Mouse (Mus musculus) left cerebral cortex, postnatal 10 days (tissue): ENCODE measurements around the gene Pex1. TPM values are rescaled to one million over a fixed set of nuclear protein-coding genes. Genes with fewer than 3 reads are reported as not detected.

ENCODE experiments used
- microRNA-seq: library from miRNA; unstranded; fragments of <30 nt; microRNA quantifications from one replicate; pipeline ENCODE4 v1.2.0, GENCODE M21; 2022
- total RNA-seq, 2 experiments: library from RNA; stranded (reverse); gene quantifications; 2 replicates each; pipeline ENCODE4 v1.2.3; 2021

Pex1 gene
- total RNA-seq, 2 experiments from 2014 or later: 27.4 to 27.8 TPM

Small RNA genes lying within 50 kb of the gene (microRNA-seq; reads per million reads assigned to microRNA genes)
- not detected for gene Gm26238

Other genes starting within 250 kb of the Pex1 start
- 10 to 100 TPM; 37.0 to 39.3 TPM for gene Fam133b, start 52.2 kb upstream of the Pex1 start, total RNA-seq
- 1 to 10 TPM; 4.9 to 6.6 TPM for gene 1700109H08Rik, start 24.5 kb upstream of the Pex1 start, total RNA-seq
- 10 to 100 TPM; 11.5 to 12.3 TPM for gene Rbm48, start 519 bp downstream of the Pex1 start, total RNA-seq
- not detected for gene Tmbim7, start 55.1 kb downstream of the Pex1 start, total RNA-seq
- gene Gatad1, start 61.1 kb downstream of the Pex1 start, total RNA-seq: 100 to 1,000 TPM; 128 to 129 TPM
- gene Ankib1, start 206.9 kb downstream of the Pex1 start, total RNA-seq: 10 to 100 TPM; 64.3 to 67.9 TPM
- gene Krit1, start 207.1 kb downstream of the Pex1 start, total RNA-seq: 10 to 100 TPM; 38.5 to 41.6 TPM
- gene Lrrd1, start 249.1 kb downstream of the Pex1 start, total RNA-seq: under 1 TPM in 1 of 2 experiments, not detected in 1; 0.21 TPM